Mouse (Mus musculus): ENCODE data around the gene Cst12.
"Not testable (repeated sequence)": the region's sequence is repeated elsewhere in the genome, so short reads cannot be mapped to it uniquely, and the experiment has no call there.

Gene Cst12

DNA sequence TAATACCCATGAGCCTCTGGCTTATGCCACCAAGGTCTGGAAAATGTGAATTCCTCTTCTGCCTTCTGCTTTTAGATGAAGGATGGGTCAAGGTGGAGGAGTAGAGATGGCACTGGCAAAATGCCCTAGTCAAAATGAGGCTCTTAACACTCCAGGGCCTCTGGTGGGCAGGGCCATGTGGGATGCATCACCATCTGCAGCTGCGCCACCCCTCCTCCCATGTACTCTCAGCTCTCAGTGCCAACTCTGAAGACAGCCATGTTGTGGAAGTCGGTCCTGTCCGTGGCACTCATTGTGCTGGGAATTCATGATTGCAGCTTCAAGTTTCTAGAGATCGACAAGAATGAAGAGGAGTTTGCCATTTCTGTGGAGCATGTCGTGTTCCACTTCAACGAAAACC is at the start of gene Cst12:
Cst12 (plus strand) TSS at position 220 of the 400 bp plus-strand sequence.
- no peak for DNase-seq

DNA sequence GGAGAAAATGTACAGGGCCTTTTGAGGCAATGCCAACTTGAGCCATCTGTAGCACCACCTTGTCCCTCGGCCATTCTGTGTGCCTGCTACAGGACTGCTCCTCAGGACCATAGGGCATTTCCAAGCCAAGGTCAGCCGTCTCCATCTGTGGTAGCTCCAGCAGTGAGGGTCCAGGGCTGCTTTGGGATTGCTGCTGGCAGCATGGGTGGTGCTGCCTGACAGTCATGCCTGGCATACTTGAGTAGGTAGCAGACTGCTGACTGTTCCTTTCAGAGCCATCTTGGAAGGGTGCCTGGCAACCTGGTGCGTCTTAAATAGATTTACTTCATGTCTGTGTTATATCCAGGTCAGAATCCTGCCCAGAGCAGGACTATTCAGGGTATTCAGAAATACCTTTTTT is 46.2 kb upstream of the Cst12 start:
- DNase-seq: no peak

DNA sequence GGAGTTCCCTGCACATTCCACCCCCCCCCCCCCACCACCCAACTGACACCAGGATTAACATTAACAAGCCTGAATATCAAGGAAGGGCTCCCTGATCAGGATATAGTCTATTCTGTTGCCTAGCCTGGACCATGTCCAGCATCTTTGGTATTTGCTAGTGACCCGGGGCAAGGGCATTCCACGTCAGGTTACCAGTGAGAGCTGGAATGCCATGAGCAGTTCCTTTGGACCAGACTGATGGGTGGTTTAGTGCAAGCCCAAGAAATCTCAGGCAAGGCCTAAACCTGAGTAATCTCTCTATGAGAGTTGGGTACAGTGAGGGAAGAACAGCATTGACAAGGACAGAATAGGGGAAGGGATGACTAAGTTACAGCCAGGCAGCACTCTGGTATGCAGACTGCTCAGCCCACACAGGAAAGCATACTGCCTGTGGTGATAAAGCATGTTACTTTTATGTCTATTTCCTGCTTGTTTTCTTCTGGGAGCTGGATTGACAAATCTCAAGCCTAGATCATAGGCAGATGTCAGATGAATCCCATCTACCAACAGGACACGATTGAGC is 45.2 kb upstream of the Cst12 start:
- no peak for DNase-seq

DNA sequence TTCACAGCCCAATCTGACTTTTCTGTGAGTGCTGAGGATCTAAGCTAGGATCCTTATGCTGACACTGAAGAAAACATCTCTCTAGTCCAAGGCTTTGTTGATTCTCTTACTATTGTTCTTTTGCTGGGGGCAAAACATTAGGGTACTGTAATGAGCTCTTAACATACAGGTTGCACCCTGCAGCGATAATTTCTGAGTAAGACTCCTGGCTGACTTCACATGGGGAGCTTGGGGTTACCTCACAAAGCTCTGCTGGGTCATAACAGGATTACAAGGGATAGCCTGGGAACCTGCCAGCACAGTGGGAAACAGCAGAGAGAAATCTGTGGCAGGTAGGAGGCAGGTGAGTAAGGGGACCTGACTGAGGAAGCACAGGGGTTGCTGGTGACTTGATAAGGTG is 39.1 kb upstream of the Cst12 start, which contains the start of gene Cstl1:
Cstl1 (plus strand) TSS at position 301 of the 400 bp plus-strand sequence.
- no peak for DNase-seq

DNA sequence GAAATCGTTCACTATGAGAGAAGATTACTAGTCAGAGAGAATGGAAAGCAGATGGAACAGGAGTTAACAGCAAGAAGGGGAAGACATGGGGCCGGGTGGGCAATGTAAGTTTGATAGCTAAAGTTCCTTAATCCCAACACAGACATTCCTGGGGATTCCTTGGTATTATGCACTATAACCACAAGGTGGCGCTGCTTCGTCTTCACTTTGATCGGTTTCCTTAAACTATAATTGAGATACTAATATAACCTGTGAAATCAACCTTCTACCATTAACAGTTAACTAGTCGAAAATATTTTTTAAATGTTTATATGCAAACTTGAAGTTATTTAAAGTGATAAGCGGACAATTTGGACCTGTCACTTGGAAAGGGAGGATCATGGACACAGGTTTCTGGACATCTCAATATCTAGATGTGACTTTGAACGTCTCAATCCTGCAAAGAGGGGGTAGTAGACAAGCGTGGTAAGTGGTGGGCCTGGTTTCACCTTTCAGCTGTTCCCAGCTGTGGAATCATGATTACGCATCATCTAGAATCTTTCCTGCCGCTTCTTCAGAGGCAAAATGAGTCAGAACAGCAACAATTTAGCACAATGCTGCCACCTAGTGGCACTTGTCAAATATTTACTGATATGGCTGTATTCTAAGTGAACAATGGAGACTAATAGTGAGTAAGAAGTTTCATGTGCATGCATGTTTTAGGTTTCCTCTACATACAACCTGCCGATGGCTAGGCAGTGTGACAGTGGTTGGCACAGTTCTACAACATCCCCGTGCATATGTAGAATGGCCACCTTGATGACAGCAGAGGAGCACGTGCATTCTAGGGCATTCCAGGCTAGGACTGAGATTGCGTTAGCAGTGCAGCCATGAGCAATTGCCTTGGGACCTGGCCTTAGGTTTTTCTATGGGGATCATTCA is 37.0 kb upstream of the Cst12 start:
- DNase-seq: peak; percentile 88

DNA sequence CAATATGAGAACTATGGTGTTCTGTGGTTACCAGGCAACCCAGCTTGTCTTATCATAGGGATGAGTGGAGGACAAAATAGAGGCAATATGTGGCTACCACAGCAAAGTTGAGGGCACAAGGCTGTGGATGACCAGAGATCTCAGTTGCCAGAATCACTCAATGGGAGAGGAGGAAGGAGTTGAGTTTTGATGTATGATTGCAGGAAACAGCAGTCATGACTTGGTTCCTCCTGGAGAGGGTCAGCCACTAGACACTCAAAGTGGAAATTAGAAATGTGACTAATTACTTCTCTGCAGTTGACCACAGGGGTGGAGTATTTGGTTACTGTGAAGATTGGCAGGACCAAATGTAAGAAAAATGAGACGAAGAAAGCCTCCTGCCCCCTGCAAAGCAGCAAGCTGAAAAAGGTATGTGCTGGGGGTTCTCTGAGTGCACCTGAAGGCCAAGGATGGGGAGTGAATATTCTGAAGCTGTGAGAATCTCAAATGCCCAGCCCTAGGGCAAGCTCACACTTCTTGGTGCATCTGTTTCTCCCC is 34.8 kb upstream of the Cst12 start:
- DNase-seq: no peak

DNA sequence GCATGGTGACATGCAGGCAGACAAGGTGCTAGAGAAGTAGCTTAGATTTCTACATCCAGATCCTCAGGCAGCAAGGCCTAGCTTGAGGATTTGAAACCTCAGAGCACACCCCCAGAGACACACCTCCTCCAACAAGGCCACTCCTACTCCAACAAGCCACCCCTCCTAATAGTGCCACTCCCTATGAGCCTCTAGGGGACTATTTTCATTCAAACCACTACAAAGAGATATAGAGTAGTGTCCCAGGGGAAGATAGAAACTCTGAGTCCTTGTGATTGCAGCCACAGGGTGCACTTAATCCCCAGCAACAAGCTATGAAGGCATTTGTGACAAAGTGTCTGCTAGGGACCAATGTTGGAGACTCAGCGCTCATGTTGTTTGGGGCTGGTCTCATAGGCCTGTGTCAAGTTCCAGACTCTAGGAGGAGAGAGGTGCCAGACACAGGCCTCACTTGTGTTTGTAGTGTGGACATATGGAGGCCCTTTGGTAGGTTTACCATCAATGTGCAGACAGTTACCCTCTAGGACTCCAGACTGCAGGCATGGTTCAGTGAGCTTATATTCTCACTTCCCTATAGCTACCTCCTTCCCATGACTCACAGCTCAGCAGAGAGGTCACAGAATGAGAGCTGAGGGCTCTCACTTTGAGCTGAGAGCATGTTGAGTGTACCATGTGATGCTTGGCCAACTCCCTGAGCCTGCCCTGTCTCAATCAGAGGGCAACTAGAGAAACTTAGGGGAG is 25.3 kb upstream of the Cst12 start:
- peak; percentile 77 for DNase-seq

DNA sequence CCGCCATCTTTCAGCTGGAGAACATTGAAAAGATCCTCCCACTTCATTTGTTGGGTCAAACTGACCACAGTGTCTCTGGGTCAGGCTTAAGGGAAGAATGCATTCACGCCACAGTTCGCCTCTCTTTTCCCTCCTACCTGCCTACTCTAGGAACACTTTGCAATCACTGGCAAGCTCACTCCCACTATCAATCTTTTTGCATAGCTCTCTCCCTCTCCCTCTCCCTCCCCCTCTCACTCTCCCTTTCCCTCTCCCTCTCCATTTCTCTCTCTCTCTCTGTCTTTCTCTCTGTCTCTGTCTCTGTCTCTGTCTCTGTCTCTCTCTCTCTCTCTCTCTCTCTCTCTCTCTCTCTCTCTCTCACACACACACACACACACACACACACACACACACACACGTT is 17.8 kb upstream of the Cst12 start, which contains the start of gene Cst11:
Cst11 (minus strand) TSS at position 101 of the 400 bp plus-strand sequence.
- not testable (repeated sequence) for DNase-seq

DNA sequence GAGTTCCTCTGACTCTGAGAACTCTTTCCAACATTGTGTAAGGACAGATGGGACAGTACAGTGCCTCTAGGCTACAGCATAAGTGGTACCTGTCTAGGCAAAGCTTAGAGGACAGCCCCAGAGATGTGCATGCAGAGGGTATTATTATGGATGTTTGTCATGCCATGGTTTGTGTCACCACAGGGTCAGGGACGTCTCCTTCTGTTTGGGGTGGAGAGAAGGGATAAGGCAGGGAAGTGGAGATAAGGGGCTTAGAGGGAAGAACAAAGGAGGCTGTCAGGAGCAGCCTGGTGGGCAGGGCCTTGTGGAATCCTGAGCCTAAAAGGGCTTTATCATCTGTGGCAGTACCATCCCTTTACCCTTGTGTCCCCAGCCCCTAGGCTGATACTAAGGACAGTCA is 7.5 kb upstream of the Cst12 start, which contains the start of gene 8030411F24Rik:
8030411F24Rik (plus strand) TSS at position 301 of the 400 bp plus-strand sequence.
- DNase-seq: no peak

DNA sequence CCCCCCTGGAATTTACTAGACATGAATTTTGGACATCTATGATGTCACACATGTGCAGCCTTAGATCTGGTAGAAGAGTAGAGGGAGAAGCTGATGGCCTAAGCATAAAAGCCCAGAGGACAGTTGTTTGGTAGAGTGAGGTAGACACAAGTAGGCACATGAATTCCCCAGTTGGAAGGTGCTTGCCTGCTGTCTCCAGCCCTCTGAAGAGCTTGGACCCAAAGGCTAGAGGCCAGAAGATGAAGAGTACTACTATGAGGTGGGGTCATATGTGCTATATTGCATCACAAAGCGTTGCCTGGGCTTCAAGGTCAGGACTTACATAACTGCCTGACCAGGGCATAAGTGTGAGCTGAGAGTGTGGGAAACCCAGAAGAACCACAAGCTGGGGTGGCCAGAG is 9.3 kb downstream of the Cst12 start, which contains the start of gene Cst8:
Cst8 (plus strand) TSS at position 301 of the 400 bp plus-strand sequence.
- peak; percentile 31 for DNase-seq

DNA sequence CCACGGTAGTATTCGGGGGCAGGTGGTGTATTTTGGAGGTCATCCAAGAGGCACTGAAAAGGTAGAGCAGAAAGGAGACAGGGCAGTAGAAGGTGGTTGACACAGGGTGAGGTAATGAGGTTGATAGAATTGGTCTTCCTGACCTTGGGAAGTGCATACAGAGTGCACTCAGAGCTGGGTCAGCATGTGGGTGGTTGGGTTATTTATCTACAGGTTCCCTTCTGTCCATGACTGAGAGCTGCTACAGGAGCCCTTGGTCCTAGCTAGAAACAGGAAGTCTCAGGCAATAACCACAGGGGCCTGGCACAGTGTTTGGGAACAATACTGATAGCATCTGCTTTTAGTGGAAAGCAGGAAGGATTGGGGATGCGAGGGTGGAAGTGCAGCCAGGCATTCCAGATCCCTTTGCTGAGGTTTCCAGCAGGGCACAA is 12.3 kb downstream of the Cst12 start:
- DNase-seq: peak; percentile 49

DNA sequence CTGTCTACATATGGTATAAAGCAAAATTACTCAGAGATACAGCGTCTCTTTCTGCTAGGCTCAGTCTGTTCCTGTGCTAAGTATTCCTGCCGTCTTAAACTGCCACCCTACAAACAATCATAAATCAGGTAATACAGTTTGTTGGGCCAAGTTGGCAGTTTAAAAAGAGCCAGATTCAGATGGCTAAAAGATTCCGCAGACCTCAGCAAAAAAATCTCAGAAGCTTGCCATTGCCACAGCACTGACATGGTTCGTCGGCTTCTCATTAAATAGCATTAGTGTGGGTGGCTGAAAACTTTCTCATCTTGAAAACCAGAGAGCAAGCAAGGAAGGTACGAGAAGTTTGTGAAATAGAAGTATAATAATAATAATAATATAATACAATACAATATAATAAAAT is 17.5 kb downstream of the Cst12 start:
- no peak for DNase-seq

DNA sequence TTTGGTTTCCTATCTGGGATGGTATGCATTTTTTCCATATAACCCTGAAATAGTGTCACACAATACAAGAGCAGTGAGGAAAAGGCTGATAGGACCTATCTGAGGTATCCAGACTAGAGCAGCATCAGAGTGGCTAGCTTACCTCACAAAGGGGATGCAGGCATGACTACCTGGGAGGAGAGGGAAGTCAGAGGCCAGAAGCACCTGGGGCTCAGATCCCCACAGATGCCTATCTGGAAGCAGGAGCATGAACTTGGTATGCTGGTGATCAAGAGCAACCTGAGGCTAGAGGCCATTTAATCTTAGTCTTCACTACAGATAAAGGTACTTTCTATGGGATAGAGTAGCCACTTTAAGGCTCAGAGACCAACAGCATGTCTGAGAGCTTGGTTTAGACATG is 30.7 kb downstream of the Cst12 start, which contains the start of gene Cst13:
Cst13 (plus strand) TSS at position 173 of the 400 bp plus-strand sequence.
- no peak for DNase-seq

DNA sequence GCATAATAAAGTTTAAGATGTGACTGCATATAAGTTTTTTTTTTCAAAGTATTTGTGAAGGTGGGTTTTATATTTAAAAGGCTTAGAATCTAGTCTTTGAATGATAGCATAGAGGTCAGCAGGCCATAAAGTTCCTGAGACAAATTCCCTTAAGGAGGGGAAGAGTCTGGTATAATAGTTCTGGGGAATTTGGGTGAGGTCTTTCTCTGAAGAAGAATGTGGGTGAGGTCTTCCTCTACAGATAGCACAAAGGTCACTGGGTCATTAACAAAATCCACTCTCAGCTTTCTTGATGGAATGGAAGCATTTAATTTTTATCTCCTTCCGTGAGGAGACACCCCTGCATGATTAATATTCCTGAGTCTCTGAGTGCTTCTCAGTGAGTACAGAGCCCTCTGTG is 36.8 kb downstream of the Cst12 start:
- DNase-seq: no peak

DNA sequence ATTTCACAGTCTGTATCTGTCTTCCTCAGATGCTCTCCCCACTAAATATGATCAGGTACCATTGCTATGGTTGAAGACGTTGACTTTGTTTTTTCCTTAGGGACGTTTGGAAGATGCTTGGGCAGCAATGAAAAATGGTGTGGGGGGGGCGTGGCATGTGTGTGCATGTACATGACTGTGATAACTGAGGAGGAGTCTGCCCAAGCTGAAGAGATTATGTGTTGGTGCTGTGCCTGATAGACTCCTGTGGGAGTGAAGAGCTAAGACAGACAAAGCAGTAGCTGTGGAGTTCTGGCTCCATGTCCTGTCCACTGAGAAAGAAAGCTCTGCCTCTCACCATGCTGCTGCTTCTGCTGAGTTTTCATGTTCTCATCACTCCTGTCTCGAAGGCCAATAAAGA is 45.8 kb downstream of the Cst12 start, which contains the start of gene Cst9:
Cst9 (plus strand) TSS at position 236 of the 400 bp plus-strand sequence.
- no peak for DNase-seq

DNA sequence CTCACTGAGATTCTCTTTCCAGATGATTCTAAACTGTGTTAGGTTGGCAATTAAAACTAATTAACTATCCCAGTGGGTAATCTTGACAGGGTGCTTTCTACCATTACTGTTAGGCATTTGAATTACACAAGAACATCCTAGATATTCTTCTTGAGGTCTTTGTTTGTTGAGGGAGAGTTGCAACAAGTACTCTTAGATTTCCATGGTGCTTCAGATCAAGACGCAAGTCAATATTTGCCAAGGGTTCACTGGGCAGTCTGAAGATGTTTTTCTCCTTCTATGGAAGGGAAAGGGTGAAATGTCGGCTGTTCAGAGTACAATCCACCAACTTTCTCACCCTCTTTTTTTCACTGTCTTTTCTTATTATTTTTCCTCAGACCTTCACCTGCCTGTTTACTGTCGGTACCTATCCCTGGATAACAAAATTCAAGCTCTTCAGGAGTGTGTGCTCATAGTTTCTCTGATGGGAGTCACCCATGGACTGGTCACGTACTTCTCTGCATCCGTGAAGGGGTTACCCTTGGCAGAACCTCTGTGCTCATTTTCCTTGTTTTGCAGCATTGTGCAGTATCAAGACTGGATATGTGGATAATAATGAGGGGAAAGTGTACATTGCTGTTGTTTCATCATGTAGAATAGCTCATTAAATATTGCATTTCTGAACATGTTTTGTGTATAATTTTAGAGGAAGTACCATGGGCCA is 49.1 kb downstream of the Cst12 start:
- DNase-seq: peak; percentile 42

DNA sequence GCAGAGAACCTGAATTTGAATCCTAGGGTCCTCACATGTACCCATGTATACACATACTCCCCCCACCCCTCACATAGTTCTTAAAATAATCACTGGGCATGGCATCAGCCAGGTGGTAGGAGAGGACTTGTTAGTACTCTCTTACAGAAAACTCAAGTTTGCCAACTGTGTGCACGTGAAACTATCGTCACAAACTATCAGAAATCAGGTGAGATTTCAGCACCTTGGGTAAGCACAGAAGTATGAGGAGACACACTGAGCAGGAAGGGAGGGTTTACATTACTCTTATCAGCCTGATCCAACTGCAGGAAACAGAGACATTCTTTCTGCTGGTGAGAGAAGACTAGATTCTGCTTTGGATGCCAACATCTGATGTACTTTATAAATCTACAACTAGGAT is 50.1 kb downstream of the Cst12 start:
- peak; percentile 12 for DNase-seq
